Mouse (Mus musculus) cerebellum, postnatal 4 days (tissue): ENCODE results near the gene Gm39115.
"Not testable (repeated sequence)": the region's sequence is repeated elsewhere in the genome, so short reads cannot be mapped to it uniquely, and the experiment has no call there.

ENCODE experiments used
- DNase-seq, 2 experiments: peaks; one replicate each; pipeline ENCODE4 v3.0.0; 2022; ENCODE audit warnings: low spot score in 2 of 2, mixed read lengths in 1 of 2

Gm39115 gene

DNA sequence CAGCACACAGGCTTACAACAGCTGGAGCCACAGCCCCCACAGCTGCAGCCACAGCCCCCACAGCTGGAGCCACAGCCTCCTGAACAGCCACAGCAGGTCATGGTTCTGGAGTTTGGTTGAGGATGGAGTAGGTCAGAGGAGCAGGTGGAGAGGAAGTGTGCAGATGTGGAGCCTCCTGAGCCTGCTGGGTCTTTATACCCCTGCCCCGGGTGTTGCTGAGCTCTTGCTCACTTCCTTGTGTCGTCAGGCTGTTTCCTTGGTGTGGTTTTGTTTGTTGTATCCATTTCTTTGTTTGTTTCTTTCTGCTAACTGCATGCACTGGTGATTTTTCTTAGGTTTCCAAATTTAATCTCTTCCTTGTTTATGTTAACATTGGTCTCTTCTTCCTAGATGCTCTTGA is at the start of gene Gm39115:
TSS of gene Gm39115 (minus strand) at position 101 of the 400 bp plus-strand sequence.
- not testable (repeated sequence) for DNase-seq

DNA sequence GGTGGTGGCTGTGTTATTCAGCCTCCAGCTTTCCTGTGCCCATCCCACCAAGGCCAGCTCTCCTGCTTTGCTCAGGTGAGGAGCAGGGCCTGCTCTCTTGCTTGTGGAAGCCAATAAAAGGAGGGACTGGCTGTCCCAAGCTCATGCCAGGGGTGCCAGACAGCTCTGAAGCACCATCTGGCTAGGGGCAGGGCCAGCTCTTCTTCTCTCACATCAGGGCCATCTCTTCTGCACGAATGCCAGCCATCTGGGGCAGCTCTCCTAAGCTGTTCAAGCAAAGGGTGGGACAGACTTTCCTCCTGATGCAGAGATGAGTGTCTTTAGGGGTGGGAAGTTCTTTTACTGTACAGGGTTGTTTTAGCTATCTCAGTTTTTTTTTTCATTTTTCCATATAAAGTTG is 45.2 kb upstream of the Gm39115 start:
- peak in 1 of 2 experiments; percentile 32 for DNase-seq

DNA sequence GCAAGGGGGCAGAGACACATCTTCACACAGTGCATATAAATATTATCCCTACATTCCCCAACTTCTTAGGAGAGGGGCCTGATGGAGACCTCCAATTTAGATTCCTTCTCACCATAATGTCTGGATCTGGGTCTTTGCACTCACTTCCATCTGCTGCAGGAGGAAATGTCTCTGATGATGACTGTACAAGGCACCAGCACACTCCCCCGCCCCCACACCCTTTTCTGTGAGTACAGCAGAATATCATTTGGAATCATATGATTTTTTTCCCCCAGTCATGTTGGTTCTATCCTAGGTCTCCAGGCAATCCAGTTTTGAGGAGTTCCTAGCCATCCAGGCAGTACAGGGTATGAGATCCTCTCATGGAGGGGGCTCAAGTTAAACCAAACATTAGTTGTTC is 42.9 kb upstream of the Gm39115 start:
- DNase-seq, result no peak

DNA sequence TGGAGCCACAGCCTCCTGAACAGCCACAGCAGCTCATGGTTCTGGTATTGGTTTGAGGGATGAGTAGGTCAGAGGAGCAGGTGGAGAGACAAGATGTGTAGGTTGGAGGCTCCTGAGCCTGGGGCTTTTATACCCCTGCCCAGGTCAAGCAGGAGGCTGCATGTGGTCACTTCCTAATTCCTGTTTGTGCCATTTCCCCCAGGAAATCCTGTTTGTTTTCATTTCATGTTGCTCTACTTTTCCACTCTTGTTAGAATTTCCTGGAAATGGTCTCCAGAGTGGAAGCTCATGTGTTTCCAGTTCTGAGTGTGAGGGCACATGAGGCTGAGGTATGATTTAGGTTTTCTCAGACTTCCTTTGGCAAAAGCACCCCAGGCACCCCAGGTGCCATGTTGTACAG is 40.1 kb upstream of the Gm39115 start, which contains the start of gene Krtap5-2:
TSS of gene Krtap5-2 (minus strand) at position 101 of the 400 bp plus-strand sequence.
- not testable (repeated sequence) for DNase-seq

DNA sequence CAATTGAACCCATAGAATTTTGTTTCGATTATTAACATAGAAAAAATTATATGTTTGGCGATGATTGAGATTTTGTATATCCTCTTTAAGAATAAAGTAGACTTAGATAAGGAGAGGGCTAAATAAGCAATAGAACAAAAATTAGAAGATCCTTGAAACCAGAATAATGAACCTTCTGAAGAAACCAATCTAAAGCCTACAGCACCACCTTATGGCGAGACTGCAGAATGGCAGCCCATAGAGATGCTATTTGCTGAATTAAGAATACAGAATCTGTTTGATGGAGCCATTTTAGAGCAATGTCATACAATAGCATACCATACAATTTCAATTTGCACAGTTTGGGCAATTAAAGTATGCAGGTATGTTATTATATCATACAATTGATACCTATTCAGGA is 34.0 kb upstream of the Gm39115 start:
- DNase-seq, result no peak

DNA sequence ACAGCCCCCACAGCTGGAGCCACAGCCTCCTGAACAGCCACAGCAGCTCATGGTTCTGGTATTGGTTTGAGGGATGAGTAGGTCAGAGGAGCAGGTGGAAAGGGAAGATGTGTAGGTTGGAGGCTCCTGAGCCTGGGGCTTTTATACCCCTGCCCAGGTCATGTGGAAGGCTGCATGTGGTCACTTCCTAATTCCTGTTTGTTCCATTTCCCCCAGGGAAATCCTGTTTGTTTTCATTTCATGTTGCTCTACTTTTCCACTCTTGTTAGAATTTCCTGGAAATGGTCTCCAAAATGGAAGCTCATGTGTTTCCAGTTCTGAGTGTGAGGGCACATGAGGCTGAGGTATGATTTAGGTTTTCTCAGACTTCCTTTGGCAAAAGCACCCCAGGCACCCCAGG is 29.8 kb upstream of the Gm39115 start, which contains the start of gene Gm4553:
TSS of gene Gm4553 (minus strand) at position 101 of the 400 bp plus-strand sequence.
- DNase-seq, result not testable (repeated sequence)

DNA sequence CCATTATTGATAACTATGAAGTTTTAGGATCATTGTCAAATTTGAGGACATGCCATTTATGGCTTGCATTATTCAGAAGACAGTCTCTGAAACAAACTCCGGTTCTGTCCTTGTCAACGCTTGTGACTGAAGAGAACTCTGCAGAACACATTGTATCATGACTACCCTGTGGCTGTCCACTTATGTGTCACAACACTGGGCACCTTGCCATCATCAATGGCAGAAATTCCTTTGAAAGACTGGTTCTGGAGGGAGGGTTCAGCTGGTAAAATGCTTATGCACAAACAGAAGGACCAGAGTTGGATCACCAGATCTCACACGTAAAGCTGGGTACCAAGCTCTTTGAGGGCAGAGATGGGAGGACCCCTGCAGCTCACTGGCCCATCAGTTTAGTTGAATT is 23.5 kb upstream of the Gm39115 start:
- DNase-seq, result no peak

DNA sequence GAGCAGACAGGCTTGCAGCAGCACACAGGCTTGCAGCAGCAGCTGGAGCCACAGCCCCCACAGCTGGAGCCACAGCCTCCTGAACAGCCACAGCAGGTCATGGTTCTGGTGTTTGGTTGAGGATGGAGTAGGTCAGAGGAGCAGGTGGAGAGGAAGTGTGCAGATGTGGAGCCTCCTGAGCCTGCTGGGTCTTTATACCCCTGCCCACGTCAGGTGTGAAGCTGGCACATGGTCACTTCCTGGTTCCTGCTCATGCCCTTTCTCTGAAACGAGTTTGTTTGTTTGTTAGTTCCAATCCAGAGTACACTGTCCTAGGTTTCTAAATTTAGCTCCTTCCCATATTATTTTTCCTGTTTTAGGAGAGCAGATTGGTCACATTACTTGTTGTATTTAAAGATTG is 21.2 kb upstream of the Gm39115 start, which contains the start of gene Gm29735:
TSS of gene Gm29735 (minus strand) at position 101 of the 400 bp plus-strand sequence.
- DNase-seq, result not testable (repeated sequence)

DNA sequence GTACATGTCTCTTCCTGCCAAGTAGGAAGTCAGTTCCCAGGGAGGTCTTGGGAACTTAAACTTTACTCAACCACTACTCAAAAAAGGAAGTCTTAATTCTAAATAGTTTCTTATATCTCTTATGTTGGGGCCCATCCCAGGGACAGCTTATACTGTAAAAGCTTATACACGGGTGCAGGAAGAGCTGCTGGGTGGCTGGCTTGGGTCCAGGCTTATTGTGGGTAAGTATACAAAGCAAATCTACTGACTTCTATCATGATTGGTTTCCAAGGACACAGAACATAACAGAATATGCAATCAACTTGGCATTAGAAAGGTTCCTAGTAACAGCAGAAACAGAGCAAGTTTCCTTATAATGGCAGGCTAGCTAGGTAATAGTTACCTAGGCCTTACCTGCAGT is 19.5 kb upstream of the Gm39115 start:
- no peak for DNase-seq

DNA sequence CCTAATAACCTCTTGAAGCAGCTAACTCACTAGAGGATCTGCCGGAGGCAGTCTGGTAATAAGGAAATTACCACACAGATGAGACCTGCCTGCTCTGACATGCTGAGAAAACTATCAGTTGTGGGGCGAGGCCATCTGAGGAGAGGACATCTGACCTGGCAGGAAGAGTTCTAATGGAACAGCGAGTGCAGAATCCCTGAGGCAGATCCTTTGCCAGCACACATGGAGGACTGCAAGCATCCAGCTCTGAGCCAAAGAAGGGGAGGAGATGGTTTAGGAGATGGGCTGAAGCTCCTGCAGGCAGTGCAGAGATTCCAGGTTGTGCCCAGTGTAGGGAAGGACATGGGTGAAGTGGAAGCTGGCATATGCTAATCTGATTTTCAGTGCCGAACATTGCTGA is 16.4 kb upstream of the Gm39115 start:
- no peak for DNase-seq

DNA sequence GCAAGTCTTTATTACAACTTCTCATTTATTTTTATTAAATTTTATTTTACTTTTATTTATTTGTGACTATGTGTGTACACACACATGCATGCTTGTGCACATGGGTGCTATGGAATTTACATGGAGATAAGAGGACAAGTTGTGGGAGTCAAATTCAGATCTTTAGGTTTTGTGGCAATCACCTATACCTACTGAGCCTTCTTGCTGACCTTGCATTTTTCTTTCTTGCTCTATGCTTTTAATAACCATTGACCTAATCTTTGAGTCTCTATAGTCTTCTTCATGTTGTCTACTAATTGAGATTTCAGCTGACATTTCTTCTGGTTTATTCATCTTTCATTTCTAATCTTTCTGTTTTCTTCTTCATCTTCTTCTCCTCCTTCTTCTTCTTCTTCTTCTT is 12.8 kb upstream of the Gm39115 start:
- DNase-seq, result no peak

DNA sequence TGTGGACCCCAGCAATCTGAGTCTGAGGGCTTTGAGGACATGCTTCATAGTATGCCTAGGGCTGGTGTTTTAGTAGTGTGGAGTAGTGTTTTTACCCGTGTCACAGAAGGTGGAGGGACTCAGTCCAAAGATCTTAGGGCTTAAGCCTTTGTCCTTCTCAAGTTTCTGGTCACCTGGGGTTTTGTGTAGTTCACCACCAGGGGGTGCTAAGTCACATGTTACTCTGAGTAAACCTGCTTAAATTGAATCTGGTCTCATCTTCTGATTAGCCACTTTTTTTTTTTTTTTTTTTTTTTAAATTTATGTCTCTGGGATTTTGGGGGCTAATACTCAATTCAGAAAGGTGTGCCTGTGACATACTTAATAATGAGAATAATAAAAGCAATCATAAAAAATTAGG is 10.2 kb upstream of the Gm39115 start:
- DNase-seq, result peak in 1 of 2 experiments; percentile 39

DNA sequence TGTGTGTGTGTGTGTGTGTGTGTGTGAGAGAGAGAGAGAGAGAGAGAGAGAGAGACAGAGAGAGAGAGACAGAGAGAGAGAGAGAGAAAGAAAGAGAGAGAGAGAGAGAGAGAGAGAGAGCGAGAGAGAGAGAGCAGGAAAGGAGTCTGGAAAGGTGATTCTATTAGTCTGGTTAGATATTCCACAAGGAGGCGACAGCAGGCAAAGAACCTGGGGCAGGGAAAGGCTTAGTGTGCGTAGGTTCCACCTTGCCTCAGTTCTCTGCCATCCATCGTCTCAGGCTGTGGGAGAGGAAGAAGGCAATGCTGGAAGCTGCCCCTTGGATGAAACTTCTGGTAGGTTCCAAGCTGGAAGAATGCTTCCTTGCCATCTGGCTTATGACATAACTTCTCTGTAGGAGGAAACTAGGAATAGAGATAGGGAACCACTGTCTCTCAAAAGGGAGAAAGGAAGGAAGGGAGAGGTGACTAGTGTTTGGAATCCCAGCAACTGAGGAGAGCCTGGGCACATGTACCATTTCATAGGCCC is 9.6 kb upstream of the Gm39115 start:
- no peak for DNase-seq

DNA sequence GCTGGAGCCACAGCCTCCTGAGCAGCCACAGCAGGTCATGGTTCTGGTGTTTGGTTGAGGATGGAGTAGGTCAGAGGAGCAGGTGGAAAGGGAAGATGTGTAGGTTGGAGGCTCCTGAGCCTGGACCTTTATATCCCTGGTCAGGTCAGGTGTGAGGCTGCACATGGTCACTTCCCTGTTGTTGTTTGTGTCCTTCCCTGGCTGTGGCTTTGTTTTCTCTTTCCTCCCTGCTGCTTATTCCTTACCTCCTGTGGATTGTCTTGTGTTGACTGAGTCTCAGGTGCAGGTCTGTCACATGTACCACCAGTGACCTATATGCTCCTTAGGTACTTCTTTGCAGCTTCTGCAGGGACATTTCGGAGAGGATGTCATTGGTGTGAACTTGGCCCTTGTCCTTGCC is 8.7 kb upstream of the Gm39115 start, which contains the start of gene Gm45337:
TSS of gene Gm45337 (minus strand) at position 101 of the 400 bp plus-strand sequence.
- DNase-seq, result no peak

DNA sequence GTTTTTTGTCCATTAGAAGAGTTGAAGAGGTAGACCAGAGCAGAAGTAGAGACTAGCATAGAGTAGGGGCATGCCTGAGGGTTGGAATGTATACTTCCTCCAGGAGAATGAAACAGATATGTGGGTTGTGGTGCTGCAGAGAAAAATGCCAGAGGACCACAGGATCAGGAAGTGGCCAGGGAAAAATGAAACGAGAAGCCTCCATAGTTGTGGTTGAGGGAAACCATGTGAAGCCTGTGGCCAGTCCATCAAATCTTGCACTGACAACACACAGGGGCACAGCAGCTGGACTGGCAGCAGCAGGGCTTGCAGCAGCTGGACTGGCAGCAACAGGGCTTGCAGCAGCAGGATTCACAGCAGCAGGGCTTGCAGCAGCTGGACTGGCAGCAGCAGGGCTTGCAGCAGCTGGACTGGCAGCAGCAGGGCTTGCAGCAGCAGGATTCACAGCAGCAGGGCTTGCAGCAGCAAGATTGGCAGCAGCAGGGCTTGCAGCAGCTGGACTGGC is 7.7 kb upstream of the Gm39115 start:
- not testable (repeated sequence) for DNase-seq

DNA sequence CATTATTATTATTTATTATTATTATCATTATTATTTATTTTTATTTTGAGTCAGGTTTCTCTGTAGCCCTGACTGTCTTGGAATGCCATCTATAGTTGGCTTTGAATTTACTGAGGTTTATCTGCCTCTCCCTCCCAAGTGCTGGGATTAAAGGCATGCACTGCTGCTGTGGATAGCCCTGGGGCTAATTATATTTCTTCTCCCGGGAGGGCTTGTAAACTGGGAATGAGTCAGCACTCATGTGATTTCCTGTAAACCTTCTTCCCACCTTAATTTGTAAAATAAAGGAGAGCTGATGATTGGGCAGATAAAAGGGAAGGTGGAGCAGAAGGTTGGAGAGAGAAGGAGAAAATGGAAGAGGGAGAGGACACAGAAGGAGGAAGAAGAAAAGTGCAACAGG is 4.9 kb upstream of the Gm39115 start:
- DNase-seq, result no peak

DNA sequence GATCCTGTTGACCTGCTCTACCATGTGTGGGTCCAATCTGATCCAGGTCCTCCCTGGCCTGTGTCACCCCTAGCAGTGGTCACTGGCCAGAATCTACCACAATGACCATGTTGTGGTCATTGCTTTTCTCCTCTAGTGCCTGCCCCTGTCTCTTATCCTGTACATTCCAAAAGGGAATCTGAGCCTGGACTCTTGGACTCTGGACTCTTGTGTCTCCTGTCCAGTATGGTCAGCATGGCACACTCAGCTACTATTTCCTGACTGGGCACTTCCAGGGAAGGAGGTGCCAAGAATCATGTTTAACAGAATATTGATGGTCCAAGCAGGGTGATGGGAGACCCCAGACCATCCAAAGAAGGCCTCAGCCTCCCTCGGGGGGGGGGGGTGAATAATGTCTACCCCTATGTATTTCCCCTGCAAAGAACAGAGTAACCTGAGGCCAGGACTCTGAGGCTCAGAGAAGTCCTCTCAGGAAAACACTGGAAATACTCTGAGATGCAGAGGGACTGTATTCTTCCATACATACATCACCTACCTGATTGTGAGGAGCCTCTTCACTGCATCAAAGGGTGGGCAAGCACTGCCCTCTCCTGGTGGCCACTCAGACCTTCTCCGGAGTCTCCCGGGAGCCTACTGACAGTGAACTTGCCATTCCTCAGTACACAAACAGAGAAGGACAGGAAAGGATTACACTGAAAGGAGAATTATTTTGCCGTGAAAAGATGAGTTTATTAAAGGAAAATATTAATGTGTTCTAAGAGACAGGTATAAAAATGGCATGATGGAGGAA is 1.4 kb downstream of the Gm39115 start:
- DNase-seq, result peak in 1 of 2 experiments; percentile 18

DNA sequence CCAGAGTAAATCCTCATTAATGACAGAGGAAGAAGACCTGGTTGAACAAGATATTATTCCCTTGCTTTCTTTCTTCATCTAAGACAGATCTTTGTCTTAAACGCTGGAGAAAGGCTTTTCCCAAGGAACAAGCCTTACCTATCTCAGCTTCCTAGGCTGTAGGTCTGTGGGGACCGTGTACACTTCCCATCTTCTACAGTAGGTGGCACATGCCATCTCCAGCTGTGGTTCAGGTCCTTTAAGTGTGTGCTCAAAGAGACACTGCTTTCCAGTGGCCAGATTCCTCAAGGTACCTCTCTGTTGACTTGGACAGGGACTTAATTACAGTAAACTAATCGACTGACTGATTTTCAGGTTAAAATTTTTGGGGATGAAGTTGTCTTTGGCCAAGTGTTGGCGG is 7.0 kb downstream of the Gm39115 start:
- DNase-seq, result no peak

DNA sequence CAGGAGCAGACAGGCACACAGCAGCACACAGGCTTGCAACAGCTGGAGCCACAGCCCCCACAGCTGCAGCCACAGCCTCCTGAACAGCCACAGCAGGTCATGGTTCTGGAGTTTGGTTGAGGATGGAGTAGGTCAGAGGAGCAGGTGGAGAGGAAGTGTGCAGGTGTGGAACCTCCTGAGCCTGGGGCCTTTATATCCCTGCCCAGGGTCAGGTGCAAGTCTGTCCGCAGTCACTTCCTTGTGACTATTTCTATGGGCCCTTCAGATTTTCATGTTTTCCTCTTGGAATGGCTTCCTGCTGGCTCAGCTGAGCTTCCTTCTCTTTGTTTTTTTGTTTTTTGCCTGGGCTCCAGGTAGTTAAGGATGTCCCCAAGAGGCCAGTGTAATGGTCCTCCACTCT is 15.2 kb downstream of the Gm39115 start, which contains the start of gene Gm45618:
TSS of gene Gm45618 (minus strand) at position 101 of the 400 bp plus-strand sequence.
- not testable (repeated sequence) for DNase-seq

DNA sequence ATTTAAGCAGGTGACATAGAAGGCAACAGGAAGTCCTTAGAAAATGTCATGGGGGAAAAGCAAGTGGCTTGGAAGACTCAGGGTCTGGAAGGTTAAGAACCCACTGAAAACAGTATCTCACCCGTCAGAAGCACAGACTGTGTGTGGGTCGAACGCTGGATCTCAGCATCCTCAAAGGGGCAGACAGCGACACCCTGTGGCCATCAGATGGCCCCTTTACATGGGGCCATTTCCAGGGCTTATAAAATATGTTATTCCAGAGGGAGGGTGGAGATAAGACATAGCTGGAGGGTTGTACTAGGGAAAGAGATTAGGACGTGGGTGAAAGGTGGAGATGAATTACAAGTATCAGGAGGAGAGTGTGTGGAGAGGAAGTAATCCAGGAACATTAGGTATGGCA is 16.2 kb downstream of the Gm39115 start:
- peak in 1 of 2 experiments; percentile 10 for DNase-seq

DNA sequence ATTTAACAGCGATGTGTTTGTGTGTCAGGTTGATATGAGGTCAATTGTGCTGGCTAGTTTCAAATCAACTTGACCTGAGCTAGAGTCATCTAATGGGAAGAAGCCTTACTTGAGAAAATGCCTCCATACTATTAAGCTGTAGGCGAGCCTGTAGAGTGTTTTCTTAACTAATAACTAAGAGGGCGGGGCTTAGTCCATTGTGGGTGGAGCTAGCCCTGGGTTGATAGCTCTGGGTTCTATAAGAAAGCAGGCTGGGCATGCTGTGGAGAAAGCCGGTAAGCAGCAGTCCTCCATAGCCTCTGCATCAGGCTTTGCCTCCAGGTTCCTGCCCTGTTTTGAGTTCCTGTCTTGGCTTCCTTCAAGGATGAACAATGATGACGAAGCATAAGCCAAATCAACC is 31.1 kb downstream of the Gm39115 start:
- no peak for DNase-seq

DNA sequence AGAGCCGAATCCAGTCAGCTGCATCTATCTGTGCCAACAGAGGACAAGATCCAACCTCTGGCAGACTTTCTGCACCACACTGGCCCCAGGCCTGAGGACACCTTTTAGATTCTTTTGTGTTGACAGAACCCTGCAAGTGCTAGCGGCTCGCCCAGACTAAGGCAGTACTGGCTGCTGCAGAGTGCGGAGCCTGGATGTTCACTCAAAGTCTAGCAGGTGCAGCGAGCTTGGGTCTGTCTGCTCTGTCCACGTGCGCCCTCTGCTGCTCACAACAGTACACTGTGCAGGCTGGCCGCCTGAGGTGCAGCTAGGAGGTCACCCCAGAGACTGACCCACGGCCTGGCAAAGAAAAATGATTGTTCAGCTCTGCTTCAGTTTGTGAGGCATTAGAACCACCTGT is 38.1 kb downstream of the Gm39115 start:
- DNase-seq, result peak; percentile 71 to 78

DNA sequence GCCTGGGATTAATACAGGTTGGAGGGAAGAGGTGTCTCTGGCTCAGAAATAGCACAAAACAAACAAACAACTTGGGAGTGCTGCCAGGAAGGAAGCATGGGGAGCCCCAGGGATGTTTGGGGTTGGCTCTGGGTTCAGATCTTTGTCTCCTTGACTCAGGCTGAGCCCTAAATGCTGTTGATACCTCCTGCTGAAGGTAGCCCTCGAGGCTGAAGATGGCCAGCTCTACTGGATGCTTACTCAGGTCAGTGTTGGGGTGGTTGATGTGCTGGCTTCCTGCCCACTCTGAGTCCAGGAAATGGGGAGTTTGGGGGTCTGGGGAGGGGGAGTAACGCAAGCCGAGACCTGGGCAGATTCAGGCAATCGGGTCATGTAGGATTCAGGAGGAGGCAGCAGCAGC is 39.1 kb downstream of the Gm39115 start:
- DNase-seq, result no peak
